8 mouse cellular contexts compared by ENCODE assay signal in genomic region chr2:11287834-11288530, GRCm38 (mm10).
DNase-seq lines count a peak whose midpoint lies in the region; ATAC-seq and TF ChIP-seq lines count a peak whose summit lies in the region.

No protein-coding gene starts in this region.

- peak; percentile 77 for ATAC-seq in forebrain, embryonic 15.5 days (replicated peaks)
- ATAC-seq in midbrain, embryonic 15.5 days (replicated peaks) = peak; percentile 77

- WGBS in forebrain, embryonic 15.5 days = 63% methylated on average over 18 of the region's 18 CpGs
- 66% methylated on average over 18 of the region's 18 CpGs for WGBS in midbrain, embryonic 15.5 days

- no peaks in the 10 kb centered on the region for H3K27me3 ChIP-seq in forebrain, embryonic 15.5 days
- H3K27me3 ChIP-seq in midbrain, embryonic 15.5 days (replicated peaks) = no peaks in the 10 kb centered on the region

- no peaks in the 10 kb centered on the region for H3K9me3 ChIP-seq in forebrain, embryonic 15.5 days
- H3K9me3 ChIP-seq in midbrain, embryonic 15.5 days = no peaks in the 10 kb centered on the region

- no peak overlapping the region for H3K9ac ChIP-seq in forebrain, embryonic 15.5 days (replicated peaks)
- no peak overlapping the region for H3K9ac ChIP-seq in midbrain, embryonic 15.5 days

- no peak overlapping the region for H3K27ac ChIP-seq in forebrain, embryonic 15.5 days (replicated peaks)
- no peak overlapping the region for H3K27ac ChIP-seq in midbrain, embryonic 15.5 days

- peaks cover 4% of the 10 kb centered on the region; the same call in 1 of the 2 replicates for H3K4me1 ChIP-seq in forebrain, embryonic 15.5 days
- no peaks in the 10 kb centered on the region; the same call in 1 of the 2 replicates for H3K4me1 ChIP-seq in midbrain, embryonic 15.5 days

- H3K36me3 ChIP-seq in forebrain, embryonic 15.5 days = no peaks in the 10 kb centered on the region
- H3K36me3 ChIP-seq in midbrain, embryonic 15.5 days (replicated peaks) = no peaks in the 10 kb centered on the region

- peak; percentile 5 for DNase-seq in left cerebral cortex, adult 11 months (ENCODE audit: low spot score)
- DNase-seq in left cerebral cortex, adult 9 months (ENCODE audit: low spot score in 2 of 2) = no peak
- DNase-seq in brain, embryonic 14.5 days (ENCODE audit: low read depth) = peak; percentile 8
- no peak for DNase-seq in T-cell, adult 2 months (ENCODE audit: low spot score)
- no peak for DNase-seq in kidney, postnatal 25 days
- no peak for DNase-seq in embryo, embryonic 9.5 days (ENCODE audit: extremely low spot score)

- H3K4me2 ChIP-seq in forebrain, embryonic 15.5 days (replicated peaks) = no peak overlapping the region
- peak overlapping the region; percentile 5; the same call in 1 of the 2 replicates for H3K4me2 ChIP-seq in midbrain, embryonic 15.5 days

- TF ChIP-seq POLR2A in brain, embryonic 14.5 days (IDR thresholded peaks at IDR 0.05; ENCODE audit: borderline replicate concordance, extremely low read depth, insufficient read depth, insufficient read length, poor library complexity, severe bottlenecking) = no peak

- H3K4me3 ChIP-seq in forebrain, embryonic 15.5 days = no peak overlapping the region
- no peak overlapping the region for H3K4me3 ChIP-seq in midbrain, embryonic 15.5 days

- TF ChIP-seq CTCF in brain, embryonic 14.5 days (IDR thresholded peaks at IDR 0.05; ENCODE audit: borderline replicate concordance, extremely low read depth, insufficient read depth, insufficient read length) = no peak

Comparison
In these comparisons a context has a peak if more than half of its experiments do, and no peak if none do; other contexts are left out.
1. DNase-seq: peak in left cerebral cortex, adult 11 months (single experiment) and brain, embryonic 14.5 days (single experiment); none in left cerebral cortex, adult 9 months (0 of 2), T-cell, adult 2 months (single experiment), kidney, postnatal 25 days (0 of 2) and embryo, embryonic 9.5 days (single experiment).